ENCODE assay signal across 8 mouse cellular contexts in the genomic region with DNA sequence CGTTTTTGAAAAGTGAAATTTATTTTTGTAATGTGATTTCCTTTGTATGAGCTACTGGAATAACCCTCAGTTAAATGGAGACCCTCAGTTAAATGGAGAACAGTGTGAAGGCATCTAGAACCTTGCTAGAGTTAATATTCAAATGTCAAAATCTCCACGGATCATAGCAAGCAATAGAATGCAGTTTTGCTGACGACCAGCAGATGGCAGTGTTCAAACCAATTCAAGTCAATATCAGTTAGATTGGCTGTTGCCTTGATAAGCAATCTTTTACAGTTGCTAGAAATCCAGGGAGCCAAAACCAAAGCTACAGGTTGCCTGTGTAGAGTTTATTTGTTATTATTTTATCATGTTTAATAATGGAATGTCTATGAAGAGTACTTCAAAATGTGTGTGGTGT. TPM values are rescaled to one million over a fixed set of nuclear protein-coding genes. Genes with fewer than 3 reads are reported as not detected.
A peak's percentile ranks its signal among the peaks of the same experiment; 100 is the strongest.
DNase-seq lines count a peak whose midpoint lies in the region; ATAC-seq and TF ChIP-seq lines count a peak whose summit lies in the region.

No protein-coding gene starts in this region.

- TF ChIP-seq CTCF in left cerebral cortex, adult 2 months (IDR thresholded peaks at IDR 0.05): peak; percentile 89

- H3K4me3 ChIP-seq in midbrain, embryonic 14.5 days (replicated peaks; ENCODE audit: low read depth, low read length): no peak overlapping the region
- H3K4me3 ChIP-seq in midbrain, embryonic 15.5 days: no peak overlapping the region
- no peak overlapping the region for H3K4me3 ChIP-seq in left cerebral cortex, adult 2 months
- H3K4me3 ChIP-seq in forebrain, embryonic 15.5 days: no peak overlapping the region

- intact Hi-C loops in left cerebral cortex, adult 2 months (cut with DNase I): loop anchor here (1.0 kb wide), 1 partner anchor 42 kb away; no protein-coding TSS in a partner anchor

- no peaks in the 10 kb centered on the region for H3K27me3 ChIP-seq in midbrain, embryonic 14.5 days (ENCODE audit: control insufficient read depth, insufficient read depth, low read length)
- no peaks in the 10 kb centered on the region for H3K27me3 ChIP-seq in midbrain, embryonic 15.5 days (replicated peaks)
- H3K27me3 ChIP-seq in forebrain, embryonic 15.5 days: no peaks in the 10 kb centered on the region

- H3K36me3 ChIP-seq in midbrain, embryonic 14.5 days (ENCODE audit: control insufficient read depth, insufficient read depth, low read length): no peaks in the 10 kb centered on the region
- H3K36me3 ChIP-seq in midbrain, embryonic 15.5 days (replicated peaks): no peaks in the 10 kb centered on the region
- no peaks in the 10 kb centered on the region for H3K36me3 ChIP-seq in forebrain, embryonic 15.5 days

- peak; percentile 83 for DNase-seq in midbrain, embryonic 14.5 days
- DNase-seq in MN1 (ENCODE audit: low spot score): peak; percentile 31
- peak; percentile 46 for DNase-seq in cerebellum, adult 9-10 months
- peak; percentile 46 to 54 for DNase-seq in left cerebral cortex, adult 2 months (ENCODE audit: extremely low spot score in 1 of 2, low spot score in 2 of 2)

- H3K9ac ChIP-seq in midbrain, embryonic 14.5 days (replicated peaks; ENCODE audit: low read length): no peak overlapping the region
- H3K9ac ChIP-seq in midbrain, embryonic 15.5 days: no peak overlapping the region
- no peak overlapping the region for H3K9ac ChIP-seq in forebrain, embryonic 15.5 days (replicated peaks)

- H3K4me1 ChIP-seq in midbrain, embryonic 14.5 days (ENCODE audit: control insufficient read depth, insufficient read depth, low read length): no peaks in the 10 kb centered on the region
- no peaks in the 10 kb centered on the region for H3K4me1 ChIP-seq in midbrain, embryonic 15.5 days
- no peaks in the 10 kb centered on the region for H3K4me1 ChIP-seq in forebrain, embryonic 15.5 days

- no peaks in the 10 kb centered on the region for H3K9me3 ChIP-seq in midbrain, embryonic 14.5 days (ENCODE audit: control insufficient read depth, low read length)
- H3K9me3 ChIP-seq in midbrain, embryonic 15.5 days: no peaks in the 10 kb centered on the region
- H3K9me3 ChIP-seq in forebrain, embryonic 15.5 days: no peaks in the 10 kb centered on the region

- ATAC-seq in midbrain, embryonic 14.5 days (ENCODE audit: low FRiP score, low TSS enrichment): no peak
- no peak for ATAC-seq in midbrain, embryonic 15.5 days (replicated peaks)
- ATAC-seq in granulocyte monocyte progenitor cell, adult 5-6 weeks (replicated peaks; ENCODE audit: poor library complexity, severe bottlenecking): peak; percentile 70
- peak; percentile 46; the same call in 1 of the 2 replicates for ATAC-seq in neutrophil, adult 5-6 weeks (ENCODE audit: extremely low read depth, insufficient number of reproducible peaks, low FRiP score, poor library complexity, severe bottlenecking)
- ATAC-seq in forebrain, embryonic 15.5 days (replicated peaks): no peak

- no peak overlapping the region for H3K4me2 ChIP-seq in midbrain, embryonic 14.5 days (ENCODE audit: low read length)
- no peak overlapping the region for H3K4me2 ChIP-seq in midbrain, embryonic 15.5 days
- H3K4me2 ChIP-seq in forebrain, embryonic 15.5 days (replicated peaks): no peak overlapping the region

- H3K27ac ChIP-seq in midbrain, embryonic 14.5 days (replicated peaks; ENCODE audit: low read depth, low read length): no peak overlapping the region
- H3K27ac ChIP-seq in midbrain, embryonic 15.5 days: no peak overlapping the region
- H3K27ac ChIP-seq in left cerebral cortex, adult 2 months: no peak overlapping the region
- H3K27ac ChIP-seq in forebrain, embryonic 15.5 days (replicated peaks): no peak overlapping the region

- WGBS in midbrain, embryonic 14.5 days: 24% methylated on average over 3 of the region's 3 CpGs
- WGBS in midbrain, embryonic 15.5 days: 25% methylated on average over 3 of the region's 3 CpGs
- 24% methylated on average over 3 of the region's 3 CpGs for WGBS in forebrain, embryonic 15.5 days

RNA-seq across cellular contexts. Expression of a gene that starts 2.6 kb away (rescaled TPM):
- polyA plus RNA-seq in midbrain, embryonic 14.5 days (2014; fragmentation: Nextera tagmentation; extraction: Ambion mirVana): 0.08 TPM in 1 of 2 replicates, not detected in the other
- 0.06 TPM in 2 replicates for polyA plus RNA-seq in midbrain, embryonic 15.5 days (2015; fragmentation: Nextera tagmentation; extraction: Ambion mirVana)
- not detected in 2 replicates for total RNA-seq in granulocyte monocyte progenitor cell, adult 5-6 weeks (2014; fragmentation: Nextera tagmentation)
- not detected in 2 replicates for total RNA-seq in granulocyte monocyte progenitor cell, adult 5-6 weeks (2017)
- total RNA-seq in left cerebral cortex, adult 2 months (2021): under 1 TPM; 0.11 to 0.21 TPM
- total RNA-seq in neutrophil, adult 5-6 weeks (2017): not detected in 2 replicates
- 0.06 TPM in 1 of 2 replicates, not detected in the other for polyA plus RNA-seq in forebrain, embryonic 15.5 days (2015; fragmentation: Nextera tagmentation; extraction: Ambion mirVana)

RNA-seq across cellular contexts. Expression of a gene that starts 12.3 kb away (rescaled TPM):
- 5.3 and 8.0 TPM in 2 replicates for polyA plus RNA-seq in midbrain, embryonic 14.5 days (2014; fragmentation: Nextera tagmentation; extraction: Ambion mirVana)
- polyA plus RNA-seq in midbrain, embryonic 15.5 days (2015; fragmentation: Nextera tagmentation; extraction: Ambion mirVana): 6.6 and 8.5 TPM in 2 replicates
- total RNA-seq in granulocyte monocyte progenitor cell, adult 5-6 weeks (2014; fragmentation: Nextera tagmentation): 1.1 and 1.6 TPM in 2 replicates
- 0.88 and 1.2 TPM in 2 replicates for total RNA-seq in granulocyte monocyte progenitor cell, adult 5-6 weeks (2017)
- total RNA-seq in left cerebral cortex, adult 2 months (2021): 1 to 10 TPM; 4.0 to 4.5 TPM
- total RNA-seq in neutrophil, adult 5-6 weeks (2017): 2.5 and 3.0 TPM in 2 replicates
- polyA plus RNA-seq in forebrain, embryonic 15.5 days (2015; fragmentation: Nextera tagmentation; extraction: Ambion mirVana): 5.8 TPM in 2 replicates

Comparison
In these comparisons a context has a peak if more than half of its experiments do, and no peak if none do; other contexts are left out.
1. ATAC-seq: peak in granulocyte monocyte progenitor cell, adult 5-6 weeks (single experiment) and neutrophil, adult 5-6 weeks (single experiment); none in midbrain, embryonic 14.5 days (single experiment), midbrain, embryonic 15.5 days (single experiment) and forebrain, embryonic 15.5 days (single experiment).
2. DNase-seq: peak in every context shown above with its lines; median percentile 83 in midbrain, embryonic 14.5 days; 50 in left cerebral cortex, adult 2 months; 46 in cerebellum, adult 9-10 months; 31 in MN1.